Mouse (Mus musculus) left cerebral cortex, adult 2 months (tissue): ENCODE results near the gene Col4a2. TPM values are rescaled to one million over a fixed set of nuclear protein-coding genes. Genes with fewer than 3 reads are reported as not detected.

Experiments used
- DNase-seq, 2 experiments: peaks; one replicate each; pipeline ENCODE4 v3.0.0; 2021 to 2022; ENCODE audit warnings: low spot score in 2 of 2, mixed read lengths in 1 of 2; ENCODE audit errors: extremely low spot score in 1 of 2
- H3K27ac ChIP-seq: fragments of 200-600 bp; 2 replicates; pipeline ENCODE4 v1.8.1; 2022
- H3K4me3 ChIP-seq: fragments of 200-600 bp; 2 replicates; pipeline ENCODE4 v1.8.1; 2022
- CTCF ChIP-seq: fragments of 200-600 bp; IDR thresholded peaks from 2 replicates; pipeline ENCODE4 v1.8.1; 2022; ENCODE audit warnings: antibody characterized with exemption, mild to moderate bottlenecking, moderate library complexity
- intact Hi-C: fragments of 180-260 bp; cut with DNase I; formaldehyde crosslinking; loops from one replicate; pipeline ENCODE4 v1.15.1; 2025
- total RNA-seq, 2 experiments: library from RNA; stranded (reverse); gene quantifications; 2 replicates each; pipeline ENCODE4 v1.2.3; 2021

Col4a2 gene
- total RNA-seq, 2 experiments from 2014 or later, result 57.1 to 60.9 TPM

- peak in 1 of 2 experiments; percentile 37 for DNase-seq
Observed at GRCm38 (mm10) chr8:11417762-11418161, 105.2 kb downstream of the Col4a2 start.

GRCm38 (mm10) chr8:11419232-11419631 is 106.6 kb downstream of the Col4a2 start:
- Histone ChIP-seq H3K27ac (peak overlapping the region; percentile 55), H3K4me3 (no peak overlapping the region)
- intact Hi-C loops, result loop anchor here (2.0 kb wide), 1 partner anchor 36 kb away; no protein-coding TSS in a partner anchor
- peak; percentile 71 to 74 for DNase-seq
- TF ChIP-seq CTCF, result no peak

More at GRCm38 (mm10) chr8:11417762-11418161, 105.2 kb downstream of the Col4a2 start:
- intact Hi-C loops, result loop anchor here (2.0 kb wide), 1 partner anchor 35 kb away; no protein-coding TSS in a partner anchor
- no peak for TF ChIP-seq CTCF
- Histone ChIP-seq H3K27ac (peak overlapping the region; percentile 48), H3K4me3 (no peak overlapping the region)

- Histone ChIP-seq H3K27ac (peak overlapping the region; percentile 55), H3K4me3 (no peak overlapping the region)
- DNase-seq, result peak in 1 of 2 experiments; percentile 49
- intact Hi-C loops, result loop anchor here (2.0 kb wide), 1 partner anchor 37 kb away; no protein-coding TSS in a partner anchor
- TF ChIP-seq CTCF, result peak; percentile 70
Observed at GRCm38 (mm10) chr8:11419645-11420044, 107.0 kb downstream of the Col4a2 start.

- Histone ChIP-seq H3K4me3 (no peak overlapping the region), H3K27ac (no peak overlapping the region)
- TF ChIP-seq CTCF, result peak; percentile 73
- peak; percentile 59 to 67 for DNase-seq
- intact Hi-C loops, result loop anchor here (1.0 kb wide), 1 partner anchor 168 kb away; no protein-coding TSS in a partner anchor
Observed at GRCm38 (mm10) chr8:11421105-11421504, 108.5 kb downstream of the Col4a2 start.

- TF ChIP-seq CTCF, result no peak
- peak overlapping the region; percentile 32; the same call in 1 of the 2 replicates for H3K27ac ChIP-seq
- no peak for DNase-seq
- no peak overlapping the region for H3K4me3 ChIP-seq
- intact Hi-C loops, result loop anchor here (1.0 to 2.0 kb wide), 2 partner anchors 63 to 169 kb away; no protein-coding TSS in a partner anchor
Observed at GRCm38 (mm10) chr8:11421968-11422367, 109.4 kb downstream of the Col4a2 start.

GRCm38 (mm10) chr8:11423091-11423490 is 110.5 kb downstream of the Col4a2 start:
- intact Hi-C loops, result loop anchor here (2.0 kb wide), 1 partner anchor 62 kb away; no protein-coding TSS in a partner anchor
- no peak overlapping the region for H3K27ac ChIP-seq
- no peak overlapping the region for H3K4me3 ChIP-seq
- no peak for DNase-seq
- TF ChIP-seq CTCF, result peak; percentile 55

GRCm38 (mm10) chr8:11430688-11431087 is 118.1 kb downstream of the Col4a2 start:
- no peak for DNase-seq
- no peak overlapping the region for H3K27ac ChIP-seq
- intact Hi-C loops, result loop anchor here (2.0 to 10.0 kb wide), 2 partner anchors 56 to 184 kb away; no protein-coding TSS in a partner anchor
- H3K4me3 ChIP-seq, result no peak overlapping the region
- peak; percentile 59 for TF ChIP-seq CTCF

GRCm38 (mm10) chr8:11437862-11438261 is 125.3 kb downstream of the Col4a2 start:
- peak; percentile 32 to 59 for DNase-seq
- TF ChIP-seq CTCF, result no peak
- intact Hi-C loops, result loop anchor here (10.0 kb wide), 1 partner anchor 177 kb away; no protein-coding TSS in a partner anchor
- no peak overlapping the region; the same call in 1 of the 2 replicates for H3K27ac ChIP-seq
- H3K4me3 ChIP-seq, result no peak overlapping the region

- no peak for DNase-seq
- no peak for TF ChIP-seq CTCF
- Histone ChIP-seq H3K4me3 (no peak overlapping the region), H3K27ac (no peak overlapping the region)
- intact Hi-C loops, result no loop called here
Observed at GRCm38 (mm10) chr8:11441291-11441690, 128.7 kb downstream of the Col4a2 start.

- TF ChIP-seq CTCF, result no peak
- no peak overlapping the region for H3K27ac ChIP-seq
- intact Hi-C loops, result no loop called here
- no peak for DNase-seq
- H3K4me3 ChIP-seq, result no peak overlapping the region
Observed at GRCm38 (mm10) chr8:11443611-11444010, 131.0 kb downstream of the Col4a2 start.

- TF ChIP-seq CTCF, result no peak
- no peak for DNase-seq
- intact Hi-C loops, result no loop called here
Observed at GRCm38 (mm10) chr8:11444216-11444615, 131.6 kb downstream of the Col4a2 start.

GRCm38 (mm10) chr8:11445790-11446189 is 133.2 kb downstream of the Col4a2 start:
- intact Hi-C loops, result no loop called here
- no peak for TF ChIP-seq CTCF
- DNase-seq, result no peak
- Histone ChIP-seq H3K27ac (no peak overlapping the region), H3K4me3 (no peak overlapping the region)

More at GRCm38 (mm10) chr8:11444216-11444615, 131.6 kb downstream of the Col4a2 start:
- Histone ChIP-seq H3K4me3 (no peak overlapping the region), H3K27ac (no peak overlapping the region)

- intact Hi-C loops, result no loop called here
- DNase-seq, result no peak
- H3K27ac ChIP-seq, result no peak overlapping the region
- no peak for TF ChIP-seq CTCF
- no peak overlapping the region for H3K4me3 ChIP-seq
Observed at GRCm38 (mm10) chr8:11447910-11448570, 135.4 kb downstream of the Col4a2 start.
